Mouse (Mus musculus): ENCODE data around the gene Ifne.

DNA sequence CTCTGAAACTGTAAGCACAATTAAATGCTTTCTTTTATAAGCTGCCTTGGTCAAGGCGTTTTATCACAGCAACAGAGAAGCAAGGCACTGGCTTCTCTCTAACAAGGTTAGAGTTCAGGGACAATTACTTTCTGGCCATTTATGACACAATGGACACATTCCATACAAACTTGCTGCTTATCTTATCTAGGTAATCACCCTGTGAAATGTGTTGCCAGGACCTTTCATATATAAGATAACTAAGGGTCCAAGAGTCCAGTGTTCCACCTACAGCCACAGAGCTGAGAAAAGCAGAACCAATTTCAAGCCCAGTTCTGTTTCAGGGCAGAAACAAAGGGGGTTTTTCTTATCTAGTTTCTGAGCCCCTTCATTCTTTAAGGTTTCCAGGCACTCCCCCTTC is 46.1 kb upstream of the Ifne start:
- TF ChIP-seq CTCF (conservative IDR thresholded peaks at IDR 0.05; ENCODE audit: insufficient read depth, insufficient read length, low read depth, low read length) (no peak), POLR2A (IDR thresholded peaks at IDR 0.05; ENCODE audit: low read depth, low read length) (no peak)
